14 mouse cellular contexts compared by ENCODE assay signal in genomic region chr7:110223727-110224510, GRCm38 (mm10). TPM values are rescaled to one million over a fixed set of nuclear protein-coding genes. Genes with fewer than 3 reads are reported as not detected.
DNase-seq lines count a peak whose midpoint lies in the region; ATAC-seq and TF ChIP-seq lines count a peak whose summit lies in the region.
"Had no signal": no experiment of that assay in that cellular context is flagged by ENCODE, and none has a peak within 500 bp of the region (broad histone marks: within the 10 kb centered on the region; RNA-seq: fewer than 3 reads in every experiment).

No protein-coding gene starts in this region.

- no peak for ATAC-seq in hindbrain, embryonic 15.5 days (ENCODE audit: low FRiP score, low read depth)
- ATAC-seq in hindbrain, embryonic 16.5 days: no peak
- ATAC-seq in limb, embryonic 13.5 days (ENCODE audit: low FRiP score, low read depth): no peak
- no peak for ATAC-seq in erythroblast, adult 5-6 weeks (replicated peaks; ENCODE audit: low FRiP score, poor library complexity, severe bottlenecking)
- ATAC-seq: Patski had no signal

- peaks cover 12% of the 10 kb centered on the region; the same call in 1 of the 2 replicates for H3K4me1 ChIP-seq in hindbrain, embryonic 15.5 days (replicated peaks)
- peaks cover 3% of the 10 kb centered on the region; the same call in 1 of the 2 replicates for H3K4me1 ChIP-seq in hindbrain, embryonic 16.5 days (ENCODE audit: control insufficient read depth, insufficient read depth, low read depth, low read length)
- peaks cover 14% of the 10 kb centered on the region for H3K4me1 ChIP-seq in limb, embryonic 13.5 days

- no peak overlapping the region for H3K9ac ChIP-seq in hindbrain, embryonic 15.5 days
- H3K9ac ChIP-seq in hindbrain, embryonic 16.5 days (ENCODE audit: low read depth, low read length): no peak overlapping the region
- H3K9ac ChIP-seq in limb, embryonic 13.5 days: no peak overlapping the region
- H3K9ac ChIP-seq: hindbrain, embryonic 14.5 days; liver, embryonic 15.5 days had no signal

- H3K27me3 ChIP-seq in hindbrain, embryonic 15.5 days: 0 out of 2 replicates have a peak, but pooled peaks cover 6% of the 10 kb centered on the region
- no peaks in the 10 kb centered on the region for H3K27me3 ChIP-seq in hindbrain, embryonic 16.5 days (replicated peaks; ENCODE audit: control insufficient read depth, insufficient read depth, low read length)
- no peaks in the 10 kb centered on the region for H3K27me3 ChIP-seq in C2C12 (ENCODE audit: control insufficient read depth, insufficient read depth, insufficient read length)
- no peaks in the 10 kb centered on the region for H3K27me3 ChIP-seq in limb, embryonic 13.5 days
- H3K27me3 ChIP-seq: liver, embryonic 15.5 days; Patski had no signal

- H3ac ChIP-seq in C2C12 (ENCODE audit: control insufficient read depth, insufficient read length, low read depth): no peak overlapping the region

- peaks cover 11% of the 10 kb centered on the region for H3K79me3 ChIP-seq in C2C12 (ENCODE audit: low read depth)

- no peaks in the 10 kb centered on the region for H3K9me3 ChIP-seq in hindbrain, embryonic 15.5 days
- H3K9me3 ChIP-seq in hindbrain, embryonic 16.5 days (ENCODE audit: control insufficient read depth, low read length): no peaks in the 10 kb centered on the region
- H3K9me3 ChIP-seq in limb, embryonic 13.5 days: no peaks in the 10 kb centered on the region
- H3K9me3 ChIP-seq: liver, embryonic 15.5 days had no signal

- H3K79me2 ChIP-seq in C2C12 (ENCODE audit: control insufficient read depth, insufficient read depth): peaks cover 61% of the 10 kb centered on the region

- 0 out of 2 replicates have a peak overlapping the region, but pooled peaks have one; percentile 21 for H3K4me2 ChIP-seq in hindbrain, embryonic 15.5 days
- no peak overlapping the region for H3K4me2 ChIP-seq in hindbrain, embryonic 16.5 days (ENCODE audit: low read length)
- peak overlapping the region; percentile 41 for H3K4me2 ChIP-seq in limb, embryonic 13.5 days (replicated peaks)
- H3K4me2 ChIP-seq: hindbrain, embryonic 14.5 days; liver, embryonic 15.5 days had no signal

- DNase-seq in adrenal gland, postnatal 36 days: peak; percentile 8 to 19
- no peak for DNase-seq in adrenal gland, adult 18-20 months (ENCODE audit: low spot score in 2 of 2)
- no peak for DNase-seq in urinary bladder, postnatal 14 days (ENCODE audit: low spot score)
- DNase-seq: B cell, adult 2 months; cerebellum, postnatal 25 days had no signal

- WGBS in hindbrain, embryonic 15.5 days: 76% methylated on average over 2 of the region's 2 CpGs
- 71% methylated on average over 2 of the region's 2 CpGs for WGBS in hindbrain, embryonic 16.5 days
- WGBS in limb, embryonic 13.5 days: 58% methylated on average over 2 of the region's 2 CpGs

- H3K27ac ChIP-seq in hindbrain, embryonic 15.5 days (replicated peaks): no peak overlapping the region
- H3K27ac ChIP-seq in hindbrain, embryonic 16.5 days (ENCODE audit: low read depth, low read length): no peak overlapping the region
- no peak overlapping the region for H3K27ac ChIP-seq in limb, embryonic 13.5 days
- H3K27ac ChIP-seq: hindbrain, embryonic 14.5 days; kidney, postnatal 0 days; liver, embryonic 15.5 days had no signal

- H3K36me3 ChIP-seq in hindbrain, embryonic 15.5 days: no peaks in the 10 kb centered on the region
- no peaks in the 10 kb centered on the region for H3K36me3 ChIP-seq in hindbrain, embryonic 16.5 days (ENCODE audit: control insufficient read depth, insufficient read depth, low read length)
- H3K36me3 ChIP-seq in C2C12 (ENCODE audit: control insufficient read depth, insufficient read depth): peaks cover 6% of the 10 kb centered on the region
- H3K36me3 ChIP-seq in limb, embryonic 13.5 days: peaks cover 22% of the 10 kb centered on the region
- H3K36me3 ChIP-seq: liver, embryonic 15.5 days had no signal

- no peak overlapping the region for H3K4me3 ChIP-seq in hindbrain, embryonic 15.5 days
- no peak overlapping the region for H3K4me3 ChIP-seq in hindbrain, embryonic 16.5 days (ENCODE audit: low read length)
- H3K4me3 ChIP-seq in C2C12 (ENCODE audit: insufficient read depth, poor library complexity, severe bottlenecking): no peak overlapping the region
- 0 out of 2 replicates have a peak overlapping the region, but pooled peaks have one; percentile 10 for H3K4me3 ChIP-seq in limb, embryonic 13.5 days
- H3K4me3 ChIP-seq: liver, embryonic 15.5 days had no signal

- TF ChIP-seq CTCF in C2C12 (IDR thresholded peaks at IDR 0.05; ENCODE audit: control insufficient read depth, insufficient read depth, insufficient read length): no peak

TF ChIP-seq in C2C12, 6 proteins besides CTCF, POLR2A, EP300 and RAD21:
- TF ChIP-seq CEBPB (IDR thresholded peaks at IDR 0.05; ENCODE audit: low read depth) (peak; percentile 66), USF1 (IDR thresholded peaks at IDR 0.05; ENCODE audit: low read depth) (no peak), FOSL1 (IDR thresholded peaks at IDR 0.05; ENCODE audit: insufficient read depth, low read length, poor library complexity, severe bottlenecking) (no peak), MYOD1 (IDR thresholded peaks at IDR 0.05; ENCODE audit: control insufficient read depth, insufficient read length, low read depth) (no peak), MYOG (IDR thresholded peaks at IDR 0.05; ENCODE audit: control insufficient read depth, extremely low read depth, insufficient read length) (no peak)

RNA-seq across cellular contexts. Expression of gene Swap70, which starts 2.4 kb away (rescaled TPM):
- 10 to 100 TPM; 16.0 to 20.4 TPM for total RNA-seq in adrenal gland, postnatal 36 days (2021)
- total RNA-seq in adrenal gland, adult 18-20 months (2021): 10 to 100 TPM; 12.9 to 13.6 TPM
- polyA plus RNA-seq in hindbrain, embryonic 15.5 days (2015; fragmentation: Nextera tagmentation; extraction: Ambion mirVana): 10.1 and 11.1 TPM in 2 replicates
- 10.6 and 11.2 TPM in 2 replicates for polyA plus RNA-seq in hindbrain, embryonic 16.5 days (2015; fragmentation: Nextera tagmentation; extraction: Ambion mirVana)
- polyA plus RNA-seq in C2C12 (2012; fragmentation: generic; extraction: Trizol): 16.0 TPM
- 39.5 and 41.5 TPM in 2 replicates for polyA plus RNA-seq in limb, embryonic 13.5 days (2015; fragmentation: Nextera tagmentation; extraction: Ambion mirVana)
- total RNA-seq in erythroblast, adult 5-6 weeks (2015; ENCODE audit: low replicate concordance): 3.1 and 5.6 TPM in 2 replicates
- total RNA-seq in erythroblast, adult 5-6 weeks (2017; ENCODE audit: low replicate concordance): 5.3 and 11.2 TPM in 2 replicates

Comparison
In these comparisons a context has a peak if more than half of its experiments do, and no peak if none do; other contexts are left out.
1. DNase-seq: peak in adrenal gland, postnatal 36 days (2 of 2); none in adrenal gland, adult 18-20 months (0 of 2) and urinary bladder, postnatal 14 days (single experiment).